Mouse (Mus musculus) urinary bladder, postnatal 36 days (tissue): ENCODE measurements around the gene Pex11b.
"Not testable (repeated sequence)": the region's sequence is repeated elsewhere in the genome, so short reads cannot be mapped to it uniquely, and the experiment has no call there.

ENCODE experiments used
- DNase-seq, 2 experiments: peaks; one replicate each; pipeline ENCODE4 v3.0.0; 2022; ENCODE audit warnings: low spot score in 2 of 2, mixed read lengths in 1 of 2

The Pex11b gene

DNA sequence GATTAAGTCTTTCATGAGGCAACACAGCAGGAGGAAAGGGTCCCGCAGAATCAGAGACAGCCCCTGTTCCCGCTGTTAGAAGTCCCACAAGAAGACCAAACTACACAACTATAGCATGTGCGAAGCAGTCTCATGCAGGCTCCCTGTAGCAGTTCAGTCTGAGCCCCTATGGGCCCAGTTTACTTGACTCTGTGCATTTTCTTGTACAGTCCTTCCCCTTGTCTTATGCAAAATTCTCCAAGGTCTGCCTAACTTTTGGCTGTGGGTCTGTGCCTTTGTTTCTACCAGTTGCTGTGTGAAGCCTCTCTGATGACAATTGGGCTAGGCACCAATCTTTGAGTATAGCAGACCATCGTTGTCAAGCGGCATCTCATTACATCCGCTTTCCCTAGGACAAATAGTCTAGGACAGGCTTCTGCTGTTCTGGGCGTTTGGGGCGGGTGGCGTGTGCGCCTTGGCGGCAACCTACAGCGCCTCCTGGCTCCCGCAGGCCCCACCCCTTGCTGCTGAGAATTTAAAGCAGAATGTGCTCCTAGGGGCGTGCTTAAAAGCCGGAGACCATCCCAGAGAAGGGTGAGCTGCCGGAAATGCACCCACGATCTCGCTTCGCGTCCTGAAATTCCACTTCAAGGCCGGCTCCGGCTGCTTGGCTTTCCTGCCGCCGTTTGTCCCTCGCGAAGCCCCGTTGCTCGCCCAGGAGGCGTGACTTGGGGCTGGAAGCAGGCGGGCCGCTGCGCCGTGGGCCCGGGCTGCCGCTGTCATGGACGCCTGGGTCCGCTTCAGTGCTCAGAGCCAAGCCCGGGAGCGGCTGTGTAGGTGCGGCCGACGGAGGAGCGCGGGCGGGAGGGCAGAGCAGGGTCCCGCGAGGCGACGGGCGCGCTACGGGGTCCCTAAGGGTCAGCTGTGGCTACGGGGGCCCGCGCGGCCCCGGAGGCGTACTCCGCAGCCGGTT lies at the start of gene Pex11b, which contains the start of gene Gm42957:
TSS of gene Pex11b (plus strand) at position 449 of the 952 bp plus-strand sequence.
TSS of gene Gm42957 (plus strand) at position 547 of the 952 bp plus-strand sequence.
- peak; percentile 87 to 89 for DNase-seq

GRCm38 (mm10) chr3:96590657-96591056 lies 44.5 kb upstream of the Pex11b start:
- DNase-seq, result no peak

GRCm38 (mm10) chr3:96593374-96593773 lies 41.8 kb upstream of the Pex11b start:
- no peak for DNase-seq

DNA sequence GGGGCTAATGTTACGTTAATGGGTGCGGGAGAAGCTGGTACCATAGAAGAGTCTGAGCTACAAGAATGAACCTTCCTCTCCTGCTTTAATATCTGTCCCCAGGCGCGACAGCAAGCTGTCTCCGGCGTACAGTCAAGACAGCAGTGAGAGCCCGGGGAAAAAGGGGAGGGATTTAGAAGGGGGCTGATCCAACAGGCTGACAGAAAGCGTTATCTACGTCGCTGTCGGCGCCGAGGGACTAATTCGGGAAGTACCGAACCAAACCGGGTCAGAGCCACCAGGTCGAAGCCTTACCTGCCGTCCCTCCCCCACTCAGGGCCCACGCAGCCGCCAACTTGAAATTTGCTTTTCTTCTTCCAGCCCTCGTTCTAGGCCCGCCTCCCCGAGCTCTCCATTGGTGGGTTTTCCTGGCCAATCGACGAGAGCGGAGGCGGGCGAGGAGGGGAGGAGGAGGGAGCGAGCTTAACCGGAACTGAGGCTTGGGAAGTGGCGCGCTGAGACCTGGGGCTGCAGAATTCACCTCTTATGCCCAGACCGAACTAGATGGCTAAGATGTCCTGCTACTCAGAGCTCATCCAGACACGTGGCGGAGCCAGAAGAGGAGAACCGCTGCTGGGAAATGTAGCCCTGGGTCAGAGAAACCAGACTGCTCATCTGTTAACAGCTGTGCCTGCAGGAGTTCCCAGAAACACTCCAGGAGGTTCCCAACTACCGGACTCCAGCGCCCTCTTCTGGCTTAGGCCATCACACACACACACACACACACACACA lies 41.2 kb upstream of the Pex11b start, which contains the start of gene Polr3gl:
TSS of gene Polr3gl (minus strand) at position 392 of the 771 bp plus-strand sequence.
- DNase-seq, result peak; percentile 92 to 94

- no peak for DNase-seq
Observed at GRCm38 (mm10) chr3:96594851-96595250, 40.3 kb upstream of the Pex11b start.

DNA sequence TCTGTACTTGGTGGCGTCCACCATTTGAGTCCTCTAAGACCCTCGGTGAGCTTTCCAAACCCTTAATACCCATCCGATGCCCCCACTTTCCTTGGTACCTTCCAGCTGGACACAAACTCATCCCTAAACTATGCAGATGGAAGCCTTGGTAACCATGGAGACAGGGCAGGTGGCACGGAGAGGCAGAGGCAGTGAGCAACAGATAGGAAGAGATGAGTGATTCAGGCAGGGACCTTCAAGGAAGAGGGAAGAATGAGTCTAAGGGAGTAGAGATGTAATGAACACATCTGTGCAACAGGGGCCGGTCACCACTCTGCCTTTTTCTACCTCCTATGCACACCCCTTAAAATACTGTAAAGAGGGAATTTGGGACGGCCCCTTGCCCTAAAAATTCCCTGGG lies 39.5 kb upstream of the Pex11b start:
- DNase-seq, result no peak

DNA sequence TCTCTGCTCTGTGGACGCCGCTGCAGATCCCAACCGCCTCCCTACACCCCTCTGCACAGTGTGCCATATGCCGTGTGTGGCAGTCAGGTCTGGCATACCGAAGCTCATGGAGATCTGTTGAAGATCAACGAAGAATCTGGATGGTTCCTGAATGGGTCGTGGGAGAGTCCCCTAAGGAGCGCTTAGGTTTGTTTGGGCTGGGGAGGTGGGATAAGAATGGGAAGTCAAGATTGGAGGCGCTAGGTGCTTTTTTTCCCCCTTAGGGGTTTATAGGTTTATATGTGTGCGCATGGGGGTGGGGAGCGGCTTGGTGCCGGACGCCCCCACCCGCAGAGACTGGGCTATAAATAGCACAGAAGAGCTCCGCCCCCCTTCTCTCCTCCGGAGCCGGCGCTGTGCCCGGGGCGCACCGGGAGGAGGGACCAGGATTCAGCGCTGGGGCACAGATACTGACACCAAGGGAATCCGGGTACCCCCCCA lies 38.9 kb upstream of the Pex11b start, which contains the start of gene Ankrd34a:
TSS of gene Ankrd34a (plus strand) at position 409 of the 480 bp plus-strand sequence.
- DNase-seq, result no peak

GRCm38 (mm10) chr3:96596855-96597254 lies 38.3 kb upstream of the Pex11b start:
- no peak for DNase-seq

DNA sequence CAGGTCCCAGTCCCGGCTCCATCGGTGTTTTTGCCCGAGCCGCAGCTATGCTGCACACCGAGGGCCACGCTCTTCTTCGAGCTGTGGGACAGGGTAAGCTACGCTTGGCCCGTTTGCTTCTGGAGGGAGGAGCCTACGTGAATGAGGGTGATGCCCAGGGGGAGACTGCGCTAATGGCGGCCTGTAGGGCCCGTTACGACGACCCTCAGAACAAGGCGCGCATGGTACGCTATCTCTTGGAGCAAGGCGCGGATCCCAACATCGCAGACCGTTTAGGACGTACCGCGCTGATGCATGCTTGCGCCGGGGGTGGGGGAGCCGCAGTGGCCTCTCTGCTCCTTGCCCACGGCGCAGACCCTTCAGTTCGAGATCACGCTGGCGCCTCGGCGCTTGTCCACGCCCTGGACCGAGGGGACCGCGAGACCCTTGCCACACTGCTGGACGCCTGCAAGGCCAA lies 37.7 kb upstream of the Pex11b start:
- no peak for DNase-seq

- DNase-seq, result peak in 1 of 2 experiments; percentile 68
Observed at GRCm38 (mm10) chr3:96598156-96599068, 36.8 kb upstream of the Pex11b start.

- no peak for DNase-seq
Observed at GRCm38 (mm10) chr3:96599069-96599393, 36.1 kb upstream of the Pex11b start.

GRCm38 (mm10) chr3:96599411-96599810 lies 35.8 kb upstream of the Pex11b start:
- no peak for DNase-seq

GRCm38 (mm10) chr3:96600639-96601250 lies 34.4 kb upstream of the Pex11b start, which contains the start of gene Lix1l:
TSS of gene Lix1l (plus strand) at chr3:96601149.
- DNase-seq, result peak; percentile 85 to 92

GRCm38 (mm10) chr3:96601251-96601787 lies 33.9 kb upstream of the Pex11b start:
- DNase-seq, result peak; percentile 42 to 72

DNA sequence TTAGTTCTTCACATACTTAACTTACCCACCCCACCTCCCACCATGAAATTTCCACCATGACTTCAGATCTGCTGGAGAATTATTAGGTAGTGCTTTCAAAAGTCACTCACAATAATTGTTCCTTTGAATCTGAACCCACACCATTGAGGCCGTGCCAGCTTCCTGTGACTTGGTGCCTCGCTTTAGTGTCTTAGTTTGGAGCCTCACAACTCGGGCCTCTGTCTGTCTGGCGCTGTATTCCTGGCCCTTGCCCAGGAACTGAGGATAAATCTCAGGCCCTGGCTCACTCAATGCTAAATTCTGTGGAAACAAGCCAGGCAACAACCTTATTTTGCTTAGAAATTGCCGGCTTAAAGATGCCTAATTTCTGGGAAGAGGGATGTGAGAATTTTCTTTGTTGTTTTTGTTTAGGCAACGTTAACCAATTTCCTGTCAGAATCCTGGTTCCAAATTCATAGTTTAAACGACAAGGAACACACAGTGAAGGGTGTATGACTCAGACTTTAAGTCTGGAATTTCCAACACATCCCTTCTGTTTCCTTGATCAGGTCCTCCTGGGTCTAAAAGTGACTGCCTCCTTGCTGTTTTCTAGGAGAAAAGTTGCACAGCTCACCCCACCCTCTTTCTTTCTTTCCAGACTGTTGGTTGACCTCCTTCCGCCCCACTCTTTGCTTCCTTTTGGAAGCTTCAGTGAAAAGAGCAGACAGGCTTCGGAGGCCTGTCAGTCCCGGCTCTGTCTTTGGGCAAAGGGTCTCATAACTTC lies 33.1 kb upstream of the Pex11b start:
- no peak for DNase-seq

DNA sequence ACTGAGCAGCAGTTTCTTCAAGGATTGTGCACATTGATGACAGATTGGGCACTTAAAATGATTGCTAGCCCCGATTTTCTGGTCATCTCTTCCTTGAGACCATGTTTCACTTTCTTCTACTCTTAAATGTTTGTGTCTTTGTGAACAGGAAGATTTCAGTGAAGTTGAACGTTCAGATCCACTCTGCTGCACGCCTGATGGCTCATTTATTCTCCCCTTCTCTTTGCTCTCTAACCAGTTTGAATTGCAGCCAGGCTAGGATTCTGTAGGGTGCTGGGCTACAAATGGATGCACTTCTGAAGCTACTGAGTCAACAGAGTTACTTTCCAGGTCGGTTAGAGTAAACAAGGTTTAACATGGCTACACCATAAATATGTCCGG lies 32.5 kb upstream of the Pex11b start:
- DNase-seq, result no peak

DNA sequence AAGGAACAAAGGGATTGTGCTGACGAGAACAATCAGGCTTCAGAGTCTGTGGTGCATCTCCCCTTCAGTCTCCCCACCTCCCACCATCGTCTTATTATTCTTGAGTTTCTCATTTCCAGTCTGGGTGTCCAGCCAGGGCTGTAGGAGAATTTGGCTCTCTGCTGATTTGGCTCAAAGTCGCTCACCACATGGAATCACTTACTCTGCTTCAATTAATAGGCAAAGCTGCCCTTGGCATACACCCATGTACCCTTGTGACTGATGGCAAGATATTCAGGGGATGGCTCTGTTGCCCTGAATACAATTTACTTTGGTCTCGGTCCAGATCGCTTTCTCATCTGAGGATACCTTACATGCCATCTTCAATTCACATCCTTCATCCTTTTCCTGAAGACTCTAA lies 31.9 kb upstream of the Pex11b start:
- no peak for DNase-seq

- DNase-seq, result not testable (repeated sequence)
Observed at GRCm38 (mm10) chr3:96606007-96606406, 29.2 kb upstream of the Pex11b start.

DNA sequence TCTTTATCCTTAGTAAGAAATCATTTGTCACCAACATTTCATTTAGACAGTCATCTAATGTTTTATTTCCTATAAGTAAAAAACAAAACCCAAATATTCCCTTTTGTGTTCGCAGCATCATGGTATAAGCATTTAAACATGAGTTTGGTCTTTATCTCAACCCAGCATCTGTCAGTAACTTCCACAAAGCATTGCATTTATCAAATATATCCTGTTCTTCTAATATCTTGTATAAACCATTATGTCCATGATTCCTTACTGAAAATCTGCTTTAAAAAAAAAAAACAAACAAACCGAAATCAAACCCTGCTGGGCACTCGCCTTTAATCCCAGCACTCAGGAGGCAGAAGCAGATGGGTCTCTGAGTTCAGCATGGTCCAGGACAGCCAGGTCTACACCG lies 28.6 kb upstream of the Pex11b start:
- DNase-seq, result no peak

GRCm38 (mm10) chr3:96617941-96618340 lies 17.2 kb upstream of the Pex11b start:
- DNase-seq, result no peak
